Mouse (Mus musculus): ENCODE data around the gene Slc16a6.

Gene Slc16a6

DNA sequence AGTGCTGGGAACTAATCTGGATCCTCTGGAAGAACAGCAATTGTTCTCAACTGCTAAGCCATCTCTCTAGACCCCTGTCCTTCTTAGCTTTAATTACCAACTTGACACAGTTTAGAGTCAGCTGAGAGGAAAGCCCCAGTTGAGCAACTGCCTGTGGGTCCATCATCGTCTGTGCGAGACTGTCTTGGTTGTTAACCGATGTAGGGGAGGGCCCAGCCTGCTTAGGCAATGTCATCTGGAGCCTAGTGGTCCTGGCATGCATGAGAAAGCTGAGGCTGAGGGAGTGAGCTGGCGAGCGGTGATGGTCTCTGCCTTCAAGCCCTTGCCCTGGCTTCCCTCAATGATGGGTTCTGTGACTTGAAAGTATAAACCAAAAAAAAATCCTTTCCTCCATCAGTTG is 58.6 kb downstream of the Slc16a6 start:
- DNase-seq (ENCODE audit: low spot score), result no peak

DNA sequence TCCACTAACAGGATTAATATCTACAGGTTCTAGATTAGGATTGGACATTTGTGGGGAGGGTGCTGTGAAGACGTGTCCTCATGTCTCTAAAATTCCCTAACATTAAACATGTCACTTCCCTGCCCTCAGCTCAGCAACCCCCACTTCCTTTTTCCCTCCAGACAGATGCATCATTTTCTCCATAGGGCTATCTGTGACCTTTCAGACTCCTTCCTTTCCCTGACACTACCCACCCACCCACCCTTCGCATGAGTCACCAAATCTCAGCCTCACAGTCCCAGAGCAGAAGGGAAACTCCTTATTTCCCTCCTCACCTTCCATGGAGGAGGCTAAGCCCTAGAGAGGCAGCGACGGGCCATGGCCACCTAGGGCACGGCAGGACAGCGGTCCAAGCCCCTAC is 59.8 kb downstream of the Slc16a6 start, which contains the start of gene 9930022D16Rik:
Gene 9930022D16Rik, plus strand, starts transcription at position 301 of the 400 bp plus-strand sequence.
- no peak for DNase-seq (ENCODE audit: low spot score)

DNA sequence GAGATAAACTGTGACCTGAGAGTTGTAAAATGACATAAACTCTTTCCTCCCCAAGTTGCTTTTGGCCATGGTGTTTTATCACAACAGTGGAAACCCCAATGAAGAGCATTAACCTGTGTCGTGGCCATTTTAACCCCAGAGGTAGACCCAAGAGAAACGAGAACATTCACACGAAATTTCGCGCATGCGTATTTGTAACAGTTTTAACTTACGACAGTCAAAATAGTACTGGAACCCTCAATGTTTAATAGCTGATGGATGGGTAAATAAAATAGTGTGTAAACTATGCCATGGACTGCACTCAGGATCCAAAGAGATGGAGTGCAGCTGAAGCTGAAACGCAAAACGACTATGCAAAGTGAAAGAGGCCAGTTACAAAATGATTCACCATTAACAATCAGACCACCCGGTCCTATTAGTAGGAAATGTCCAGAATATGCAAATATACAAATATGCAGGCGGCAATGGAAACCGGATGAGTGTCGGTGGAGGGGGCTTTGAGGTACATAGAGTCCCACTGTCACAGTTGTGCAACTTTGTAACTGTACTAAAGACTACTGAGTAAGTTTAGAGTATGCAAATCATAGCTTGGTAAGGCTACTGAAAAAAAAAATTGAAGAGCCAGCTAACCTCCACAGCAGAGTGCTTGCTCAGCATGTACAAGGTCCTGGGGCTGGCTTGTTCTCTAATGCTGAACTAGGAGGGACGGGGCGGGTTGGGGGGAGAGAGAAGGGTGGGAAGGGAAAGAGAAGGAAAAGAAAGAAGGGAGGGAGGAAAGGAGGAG is 63.0 kb downstream of the Slc16a6 start:
- DNase-seq (ENCODE audit: low spot score), result no peak

DNA sequence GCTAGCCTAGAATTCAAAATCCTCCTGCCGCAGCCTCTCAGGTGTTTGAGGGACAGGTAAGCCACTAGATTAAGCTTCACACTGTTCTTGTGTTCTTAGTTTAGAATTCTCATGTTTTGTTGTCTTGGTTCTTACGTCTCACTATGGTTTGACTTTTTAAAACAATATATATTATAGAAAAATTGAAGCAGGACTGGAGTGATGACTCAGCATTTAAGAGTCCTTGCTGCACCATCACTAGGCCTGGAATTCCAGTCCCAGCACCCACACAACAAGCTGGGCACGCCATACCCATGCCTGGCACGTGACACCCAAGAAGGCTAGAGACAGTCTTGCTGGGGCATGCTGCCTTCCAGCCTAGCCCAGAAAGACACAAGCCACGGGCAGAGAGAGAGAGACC is 67.0 kb downstream of the Slc16a6 start:
- no peak for DNase-seq (ENCODE audit: low spot score)

Data from MN1 (cell line).